Mouse (Mus musculus) cerebellum, adult 2 months (tissue): ENCODE data around the gene Dna2. TPM values are rescaled to one million over a fixed set of nuclear protein-coding genes. Genes with fewer than 3 reads are reported as not detected.

Experiments used
- DNase-seq, 2 experiments: peaks; one replicate each; pipeline ENCODE4 v3.0.0; 2021
- H3K27ac ChIP-seq: fragments of 200-500 bp; 2 replicates; pipeline ENCODE4 v1.5.1; 2012; ENCODE audit warnings: low read length, control low read depth, inconsistent platforms; ENCODE audit not compliant: insufficient read depth
- H3K27me3 ChIP-seq: fragments of 200-500 bp; 2 replicates; pipeline ENCODE4 v1.6.1; 2012; ENCODE audit warnings: inconsistent platforms, mild to moderate bottlenecking, low read length, moderate library complexity; ENCODE audit not compliant: control insufficient read depth, insufficient read depth
- H3K4me1 ChIP-seq: fragments of 200-500 bp; 2 replicates; pipeline ENCODE4 v1.6.1; 2011; ENCODE audit warnings: low read length; ENCODE audit not compliant: control insufficient read depth, insufficient read depth
- H3K4me3 ChIP-seq: fragments of 200-500 bp; replicated peaks from 2 replicates; pipeline ENCODE3; 2011; ENCODE audit warnings: mild to moderate bottlenecking, low read depth, low read length, control low read depth; ENCODE audit not compliant: insufficient read depth
- CTCF ChIP-seq: fragments of 200-500 bp; IDR thresholded peaks from 2 replicates; pipeline ENCODE4 v1.5.1; 2011; ENCODE audit warnings: low read depth, mild to moderate bottlenecking, control low read depth, low read length, moderate library complexity, borderline replicate concordance; ENCODE audit not compliant: insufficient read depth
- POLR2A ChIP-seq: fragments of 200-500 bp; IDR thresholded peaks from 2 replicates; pipeline ENCODE4 v1.6.1; 2011; ENCODE audit warnings: low read length, control low read depth, borderline replicate concordance; ENCODE audit not compliant: insufficient read depth
- WGBS: fragments of 180-500 bp; shearing (Covaris S2); methylation state at CpG from one replicate; pipeline ENCODE4 v1.1.7; 2018; 5-methylcytosine and 5-hydroxymethylcytosine counted together
- polyA plus RNA-seq: library from polyadenylated mRNA; depleted of rRNA; stranded (reverse); fragments of >200 nt; gene quantifications from 2 replicates; pipeline ENCODE4 v1.2.3, GENCODE M21; 2012

Gene Dna2
- polyA plus RNA-seq, 1 experiment: 3.9 TPM

DNA sequence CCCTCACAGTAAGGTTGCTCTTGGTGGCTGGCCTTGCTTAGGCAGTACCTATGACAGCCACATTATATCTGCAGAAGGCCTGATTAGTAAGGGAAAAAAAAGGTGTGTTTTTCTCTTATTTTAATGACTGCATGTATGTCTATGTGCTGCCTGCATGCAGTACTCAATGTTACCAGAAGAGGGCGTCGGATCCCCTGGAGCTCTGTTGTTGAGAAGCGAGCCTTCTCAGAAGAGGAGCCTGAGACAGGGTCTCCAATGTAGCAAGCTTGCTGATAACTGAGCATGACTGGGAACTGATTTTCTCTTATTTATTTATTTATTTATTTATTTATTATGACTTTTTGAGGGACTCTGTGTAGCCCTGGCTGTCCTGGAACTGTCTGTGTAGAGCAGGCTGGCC lies 40.5 kb downstream of the Dna2 start:
- H3K27me3 ChIP-seq: no peaks in the 10 kb centered on the region
- 24% methylated on average over 3 of the region's 3 CpGs for WGBS
- H3K4me1 ChIP-seq: 0 out of 2 replicates have a peak, but pooled peaks cover 6% of the 10 kb centered on the region
- TF ChIP-seq POLR2A: no peak
- peak; percentile 36; the same call in 1 of the 2 replicates for TF ChIP-seq CTCF
- no peak for DNase-seq
- H3K4me3 ChIP-seq: no peak overlapping the region
- no peak overlapping the region for H3K27ac ChIP-seq

DNA sequence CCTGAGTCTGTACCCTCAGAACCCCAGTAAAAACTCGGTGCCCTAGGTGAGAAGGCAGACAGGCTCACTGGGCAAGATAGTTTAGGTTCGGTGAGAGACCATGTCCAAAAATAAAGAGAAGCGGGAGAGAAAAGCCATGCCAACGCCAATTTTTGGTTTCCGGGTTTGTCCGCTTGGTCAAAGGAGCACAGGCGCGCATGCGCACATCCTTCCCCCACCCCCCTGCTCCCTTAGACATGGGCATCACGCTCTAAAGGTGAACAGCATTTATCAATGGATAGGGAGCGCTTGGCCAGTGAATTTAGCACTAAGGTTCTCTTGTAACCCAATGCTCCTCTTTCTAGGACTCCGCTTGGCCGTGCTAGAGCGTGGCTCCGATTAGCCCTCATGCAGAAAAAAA lies 43.8 kb downstream of the Dna2 start:
- no peak overlapping the region for H3K4me3 ChIP-seq
- H3K27me3 ChIP-seq: no peaks in the 10 kb centered on the region
- TF ChIP-seq CTCF (no peak), POLR2A (no peak)
- H3K27ac ChIP-seq: no peak overlapping the region
- peaks cover 4% of the 10 kb centered on the region; the same call in 1 of the 2 replicates for H3K4me1 ChIP-seq
- DNase-seq: no peak
- WGBS: 90% methylated on average over 15 of the region's 15 CpGs

DNA sequence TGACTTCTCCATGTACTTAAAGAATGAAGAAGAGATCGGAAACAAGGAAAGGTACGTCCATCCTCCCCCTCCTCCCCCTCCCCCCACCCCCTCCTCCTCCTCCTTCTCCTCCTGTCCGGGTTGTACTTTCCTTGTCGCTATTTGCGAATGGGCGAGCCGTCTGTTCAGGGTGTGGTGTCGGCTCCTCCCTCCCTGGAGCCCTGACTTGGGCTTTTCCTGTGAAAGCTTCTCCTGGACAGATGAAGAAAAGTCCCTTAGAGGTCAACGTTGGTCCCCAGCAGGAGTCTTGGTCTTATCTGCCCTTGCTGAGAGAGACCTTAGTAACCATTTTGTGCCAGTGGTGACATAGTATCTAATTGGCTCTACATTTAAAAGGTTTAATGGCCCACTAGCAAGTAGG lies 47.2 kb downstream of the Dna2 start:
- 57% methylated on average over 7 of the region's 9 CpGs for WGBS
- no peak overlapping the region for H3K27ac ChIP-seq
- H3K27me3 ChIP-seq: no peaks in the 10 kb centered on the region
- DNase-seq: no peak
- no peak for TF ChIP-seq CTCF
- no peak overlapping the region for H3K4me3 ChIP-seq
- H3K4me1 ChIP-seq: peaks cover 4% of the 10 kb centered on the region; the same call in 1 of the 2 replicates

DNA sequence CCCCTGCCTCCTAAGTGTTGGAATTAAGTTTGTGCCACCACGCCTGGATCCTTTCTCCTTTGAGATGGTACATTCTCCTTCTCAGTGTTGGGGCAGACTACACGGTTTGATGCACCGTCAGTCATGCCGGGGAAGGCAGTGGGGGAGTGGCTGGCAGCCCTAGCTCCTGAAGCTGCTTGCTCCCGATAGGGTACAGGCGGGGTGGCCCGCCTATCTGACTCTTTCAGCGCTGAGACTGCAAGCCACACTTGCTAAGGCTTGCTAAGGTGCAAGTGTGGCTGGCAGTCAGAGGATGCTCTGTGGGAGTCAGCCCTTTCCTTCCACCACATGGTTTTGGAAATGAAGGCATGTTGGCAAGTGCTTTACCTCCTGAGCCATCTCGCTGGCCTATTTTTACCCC lies 53.8 kb downstream of the Dna2 start:
- no peak for TF ChIP-seq POLR2A
- peak in 1 of 2 experiments; percentile 19 for DNase-seq
- WGBS: 27% methylated on average over 9 of the region's 9 CpGs

DNA sequence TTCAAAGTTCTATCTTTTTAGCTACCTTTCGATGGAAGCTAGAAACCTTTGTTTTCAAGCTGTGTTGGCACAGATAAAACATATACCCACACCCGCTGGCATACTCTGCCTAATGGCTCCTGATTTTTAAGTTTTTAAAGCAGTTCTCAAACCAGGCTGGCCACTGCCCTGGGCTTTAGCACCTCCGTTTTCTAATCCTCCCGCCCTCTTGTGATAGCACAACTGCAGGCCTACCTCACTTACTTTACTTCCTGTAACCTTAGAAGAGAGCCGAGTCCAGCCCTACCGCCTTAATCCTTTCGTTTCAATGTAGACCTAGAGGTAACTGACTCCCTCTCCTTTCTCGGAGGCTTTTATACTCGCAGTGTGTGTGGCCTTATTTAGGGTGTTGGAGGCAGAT lies 56.4 kb downstream of the Dna2 start:
- 88% methylated on average over 9 of the region's 9 CpGs for WGBS
- no peak overlapping the region for H3K4me3 ChIP-seq
- no peaks in the 10 kb centered on the region for H3K27me3 ChIP-seq
- no peak for DNase-seq
- no peak overlapping the region for H3K27ac ChIP-seq
- no peak for TF ChIP-seq POLR2A
- no peak for TF ChIP-seq CTCF
- 0 out of 2 replicates have a peak, but pooled peaks cover 4% of the 10 kb centered on the region for H3K4me1 ChIP-seq

More for the DNA sequence above, 53.8 kb downstream of the Dna2 start:
- no peaks in the 10 kb centered on the region for H3K27me3 ChIP-seq
- no peak overlapping the region for H3K4me3 ChIP-seq
- 0 out of 2 replicates have a peak, but pooled peaks cover 4% of the 10 kb centered on the region for H3K4me1 ChIP-seq
- H3K27ac ChIP-seq: no peak overlapping the region

DNA sequence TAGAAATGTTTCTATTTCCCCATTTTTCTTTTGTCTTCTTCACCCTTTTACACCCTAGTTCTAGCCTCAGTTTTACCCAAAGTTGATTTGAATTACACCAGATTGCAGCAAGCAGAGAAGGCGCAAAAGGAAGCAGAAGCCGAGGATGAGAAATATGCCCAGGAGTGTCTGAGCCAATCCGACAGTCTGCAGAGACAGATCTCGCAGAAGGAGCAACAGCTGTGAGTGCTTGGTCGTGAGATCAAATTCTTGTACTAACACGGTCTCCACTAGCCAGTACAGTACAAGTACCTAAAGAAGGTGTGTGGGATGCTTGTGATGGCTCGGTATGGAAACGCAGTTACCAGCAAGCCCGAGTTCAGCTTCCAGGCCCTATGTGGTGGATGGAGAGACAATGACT lies 57.7 kb downstream of the Dna2 start:
- Histone ChIP-seq H3K4me1 (0 out of 2 replicates have a peak, but pooled peaks cover 4% of the 10 kb centered on the region), H3K27me3 (no peaks in the 10 kb centered on the region), H3K4me3 (no peak overlapping the region), H3K27ac (no peak overlapping the region)
- 82% methylated on average over 9 of the region's 9 CpGs for WGBS
- TF ChIP-seq POLR2A: no peak
- no peak for TF ChIP-seq CTCF
- no peak for DNase-seq

GRCm38 (mm10) chr10:63008193-63008592 lies 61.4 kb downstream of the Dna2 start:
- 61% methylated on average over 3 of the region's 3 CpGs for WGBS

GRCm38 (mm10) chr10:63010268-63010667 lies 63.4 kb downstream of the Dna2 start:
- Histone ChIP-seq H3K27ac (no peak overlapping the region), H3K27me3 (no peaks in the 10 kb centered on the region), H3K4me3 (no peak overlapping the region), H3K4me1 (no peaks in the 10 kb centered on the region)
- WGBS: 78% methylated on average over 4 of the region's 4 CpGs
- TF ChIP-seq POLR2A: no peak
- no peak for TF ChIP-seq CTCF
- DNase-seq: no peak

More at GRCm38 (mm10) chr10:63008193-63008592, 61.4 kb downstream of the Dna2 start:
- no peak overlapping the region for H3K27ac ChIP-seq
- no peak for DNase-seq
- H3K4me1 ChIP-seq: no peaks in the 10 kb centered on the region
- TF ChIP-seq CTCF (no peak), POLR2A (no peak)
- no peaks in the 10 kb centered on the region for H3K27me3 ChIP-seq
- no peak overlapping the region for H3K4me3 ChIP-seq

- no peaks in the 10 kb centered on the region for H3K27me3 ChIP-seq
- WGBS: 54% methylated on average over 6 of the region's 6 CpGs
- H3K4me3 ChIP-seq: no peak overlapping the region
- DNase-seq: peak; percentile 45 to 58
- H3K27ac ChIP-seq: no peak overlapping the region
- TF ChIP-seq CTCF: no peak; the same call in 1 of the 2 replicates
- TF ChIP-seq POLR2A: no peak
- no peaks in the 10 kb centered on the region for H3K4me1 ChIP-seq
Observed at GRCm38 (mm10) chr10:63011556-63011955, 64.7 kb downstream of the Dna2 start.
